Mouse (Mus musculus) intestine, postnatal 0 days (tissue): ENCODE measurements around the gene Rasgef1c. TPM values are rescaled to one million over a fixed set of nuclear protein-coding genes. Genes with fewer than 3 reads are reported as not detected.

Experiments
- ATAC-seq: fragments of 200-750 bp; cut with Nextera tagmentation; 2 replicates; pipeline ENCODE4 v1.8.0; 2017; ENCODE audit warnings: mild to moderate bottlenecking, moderate TSS enrichment, moderate library complexity
- H3K27ac ChIP-seq: fragments of 300-500 bp; sonication (generic); 2 replicates; pipeline ENCODE4 v1.5.1; 2014; ENCODE audit warnings: mild to moderate bottlenecking, low read depth, low read length, moderate library complexity
- H3K27me3 ChIP-seq: fragments of 300-500 bp; sonication (generic); replicated peaks from 2 replicates; pipeline ENCODE4 v1.6.1; 2014; ENCODE audit warnings: low read length, mixed read lengths; ENCODE audit not compliant: control insufficient read depth, insufficient read depth
- H3K36me3 ChIP-seq: fragments of 300-500 bp; sonication (generic); 2 replicates; pipeline ENCODE4 v1.6.1; 2014; ENCODE audit warnings: mild to moderate bottlenecking, moderate library complexity; ENCODE audit not compliant: control insufficient read depth, insufficient read depth
- H3K4me1 ChIP-seq: fragments of 300-500 bp; sonication (generic); replicated peaks from 2 replicates; pipeline ENCODE4 v1.6.1; 2014; ENCODE audit warnings: antibody characterized with exemption, low read length, mixed read lengths; ENCODE audit not compliant: control insufficient read depth, insufficient read depth
- H3K4me2 ChIP-seq: fragments of 300-500 bp; sonication (generic); replicated peaks from 2 replicates; pipeline ENCODE4 v1.6.1; 2014; ENCODE audit warnings: low read depth, mild to moderate bottlenecking, moderate library complexity
- H3K4me3 ChIP-seq: fragments of 300-500 bp; sonication (generic); 2 replicates; pipeline ENCODE4 v1.5.1; 2014; ENCODE audit warnings: low read depth, low read length
- H3K9ac ChIP-seq: fragments of 300-500 bp; sonication (generic); 2 replicates; pipeline ENCODE4 v1.6.1; 2014; ENCODE audit warnings: mild to moderate bottlenecking, low read depth, low read length
- H3K9me3 ChIP-seq: fragments of 300-500 bp; sonication (generic); 2 replicates; pipeline ENCODE4 v1.6.1; 2016; ENCODE audit warnings: mixed run types; ENCODE audit not compliant: control insufficient read depth
- CTCF ChIP-seq: sonication (generic); IDR thresholded peaks from 2 replicates; pipeline ENCODE4 v1.5.1; 2016; ENCODE audit warnings: low read depth, mild to moderate bottlenecking, control low read depth, antibody characterized with exemption, moderate library complexity
- WGBS: fragments of 180-500 bp; shearing (Covaris S2); extraction: QIAGEN DNeasy Blood & Tissue Kit; methylation state at CpG from one replicate; pipeline ENCODE4 v1.1.7; 2014; 5-methylcytosine and 5-hydroxymethylcytosine counted together
- polyA plus RNA-seq: library from polyadenylated mRNA; unstranded; fragments of >200 nt; fragmentation: Nextera tagmentation; extraction: Ambion mirVana; gene quantifications from 2 replicates; pipeline ENCODE4 v1.2.1, GENCODE M21; 2015

The Rasgef1c gene
- polyA plus RNA-seq, 1 experiment from 2014 or later: 0.44 TPM

DNA sequence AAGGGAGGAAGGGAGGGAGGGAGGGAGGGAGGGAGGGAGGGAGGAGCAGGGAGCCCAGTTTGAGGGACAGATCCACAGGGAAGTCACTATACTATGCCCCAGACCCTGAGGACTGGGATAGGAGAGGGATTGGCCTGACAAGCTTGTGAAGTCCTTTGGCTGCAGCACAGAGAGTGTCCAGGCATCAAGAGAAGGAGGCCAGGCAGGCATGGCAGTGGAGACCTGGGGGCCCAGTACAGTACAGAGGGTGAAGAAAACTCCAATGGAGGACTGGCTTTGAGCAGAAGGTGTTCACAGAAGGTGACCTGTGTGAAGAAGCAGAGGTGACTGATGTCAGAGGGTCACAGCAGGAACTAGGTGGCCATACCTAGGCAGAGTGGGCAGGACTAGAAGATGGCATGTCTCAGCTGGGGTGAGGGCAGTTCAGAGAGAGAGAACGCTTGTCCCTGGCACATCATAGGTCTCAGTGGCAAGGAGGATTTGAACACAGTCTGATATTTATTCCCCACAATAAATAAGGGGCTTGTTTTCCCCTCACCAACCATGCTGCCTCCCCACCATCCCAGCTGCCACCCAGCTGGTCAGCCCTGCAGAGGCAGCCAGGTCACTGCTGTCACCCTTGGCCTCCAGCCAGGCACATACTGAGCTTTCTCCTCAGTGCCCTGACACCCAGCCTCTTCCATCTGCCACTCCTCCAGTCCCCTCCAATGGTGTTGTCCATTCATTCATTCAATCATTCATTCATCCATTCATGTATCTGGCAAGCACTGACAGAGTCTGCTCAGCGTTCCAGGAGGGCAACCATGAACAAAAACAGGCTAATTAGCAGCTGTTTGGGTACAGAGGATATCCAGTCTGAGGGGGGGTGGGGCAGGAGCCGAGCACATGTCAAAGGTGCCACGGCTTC is 36.9 kb downstream of the Rasgef1c start:
- Histone ChIP-seq H3K27me3 (no peaks in the 10 kb centered on the region), H3K4me2 (no peak overlapping the region), H3K9ac (no peak overlapping the region), H3K4me1 (no peaks in the 10 kb centered on the region), H3K9me3 (no peaks in the 10 kb centered on the region), H3K27ac (no peak overlapping the region), H3K4me3 (no peak overlapping the region), H3K36me3 (no peaks in the 10 kb centered on the region)
- TF ChIP-seq CTCF: no peak
- WGBS: 61% methylated on average over 4 of the region's 4 CpGs
- no peak for ATAC-seq

DNA sequence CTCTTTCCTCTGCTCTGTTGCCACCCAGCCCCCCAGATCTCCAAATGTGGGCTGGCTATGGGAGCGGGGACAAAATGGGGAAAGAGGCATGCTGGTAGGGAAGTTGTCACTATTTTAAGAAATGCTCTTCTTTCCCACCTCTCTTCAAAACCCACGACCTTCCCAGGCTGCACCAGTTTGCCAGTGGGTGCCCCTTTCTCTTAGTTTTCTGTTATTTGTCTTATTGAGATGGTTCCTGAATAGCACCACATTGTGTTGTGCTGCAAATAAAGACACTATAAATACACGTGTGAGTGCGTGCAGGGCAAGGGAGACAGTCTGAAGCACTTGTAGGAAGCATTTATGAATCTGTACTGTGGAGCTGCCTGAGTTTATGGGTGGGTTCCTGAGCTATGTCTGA is 41.2 kb downstream of the Rasgef1c start:
- no peaks in the 10 kb centered on the region for H3K36me3 ChIP-seq
- no peak overlapping the region for H3K9ac ChIP-seq
- no peak for ATAC-seq
- TF ChIP-seq CTCF: no peak
- H3K4me1 ChIP-seq: no peaks in the 10 kb centered on the region
- no peak overlapping the region for H3K4me2 ChIP-seq
- no peaks in the 10 kb centered on the region for H3K9me3 ChIP-seq
- no peak overlapping the region for H3K27ac ChIP-seq
- H3K4me3 ChIP-seq: no peak overlapping the region
- 68% methylated on average over 4 of the region's 4 CpGs for WGBS
- no peaks in the 10 kb centered on the region for H3K27me3 ChIP-seq

DNA sequence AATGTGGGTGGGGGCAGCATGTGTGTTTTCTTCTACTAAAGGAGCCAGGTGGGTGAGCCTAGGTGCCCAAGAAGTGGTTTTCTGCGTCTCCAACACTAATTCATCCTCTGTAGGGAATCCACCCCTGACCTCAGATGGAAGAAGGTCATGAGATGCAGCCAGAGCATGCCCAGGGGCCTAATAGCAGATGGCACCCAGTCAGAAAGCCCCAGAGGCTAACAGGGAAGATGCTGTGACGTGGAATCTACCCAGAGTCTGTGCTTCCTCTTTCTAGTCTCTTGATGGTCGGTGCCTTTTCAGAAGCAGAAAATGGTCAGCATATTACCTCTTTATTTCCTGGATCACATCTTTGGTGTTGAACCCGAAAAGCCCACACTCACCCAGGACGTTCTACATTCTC is 42.3 kb downstream of the Rasgef1c start:
- Histone ChIP-seq H3K9me3 (no peaks in the 10 kb centered on the region), H3K27ac (no peak overlapping the region)
- WGBS: 80% methylated on average over 5 of the region's 5 CpGs

DNA sequence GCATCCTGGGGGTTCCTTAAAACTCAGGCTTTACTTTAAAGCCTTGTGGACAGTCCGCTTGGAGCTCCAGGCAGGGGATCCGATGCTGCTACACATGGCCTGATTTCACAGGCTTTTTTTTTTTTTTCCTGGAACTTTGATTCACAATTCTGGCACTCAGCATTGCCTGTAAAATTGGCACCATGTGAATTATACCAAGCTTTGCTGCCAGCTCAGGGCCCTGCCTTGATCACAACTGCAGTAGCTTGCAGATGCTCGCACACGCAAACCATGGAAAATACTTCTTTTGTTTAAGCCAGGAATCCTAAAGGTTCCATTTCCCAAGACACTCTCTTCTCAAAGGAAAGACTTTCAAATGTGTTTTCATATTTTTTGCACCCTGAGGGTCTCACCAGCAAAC is 44.1 kb downstream of the Rasgef1c start:
- H3K9ac ChIP-seq: no peak overlapping the region
- WGBS: 89% methylated on average over 4 of the region's 4 CpGs

More for the DNA sequence above, 42.3 kb downstream of the Rasgef1c start:
- no peak for ATAC-seq
- H3K27me3 ChIP-seq: no peaks in the 10 kb centered on the region
- no peaks in the 10 kb centered on the region for H3K4me1 ChIP-seq
- TF ChIP-seq CTCF: no peak
- H3K4me3 ChIP-seq: no peak overlapping the region
- no peaks in the 10 kb centered on the region for H3K36me3 ChIP-seq
- no peak overlapping the region for H3K9ac ChIP-seq
- no peak overlapping the region for H3K4me2 ChIP-seq

DNA sequence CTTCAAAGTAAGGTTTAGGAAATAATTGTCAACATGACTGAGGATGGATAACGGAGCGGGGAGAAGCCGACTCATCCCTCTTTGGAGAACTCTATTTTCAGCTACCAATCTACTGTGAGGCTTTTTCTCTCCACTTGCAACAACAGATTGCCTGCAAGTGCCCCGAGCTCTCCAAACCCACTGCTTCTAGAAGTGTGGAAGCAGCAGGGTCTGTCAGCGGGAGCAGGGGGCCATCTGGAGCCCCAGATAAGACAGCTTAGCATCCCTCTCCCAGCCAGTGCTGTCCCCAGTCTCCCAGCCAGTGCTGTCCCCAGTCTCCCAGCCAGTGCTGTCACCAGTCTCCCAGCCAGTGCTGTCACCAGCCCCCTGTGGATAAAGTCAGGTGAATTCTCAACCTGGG is 48.2 kb downstream of the Rasgef1c start:
- no peaks in the 10 kb centered on the region for H3K9me3 ChIP-seq
- ATAC-seq: no peak
- H3K27me3 ChIP-seq: no peaks in the 10 kb centered on the region
- H3K36me3 ChIP-seq: no peaks in the 10 kb centered on the region
- no peak overlapping the region for H3K4me2 ChIP-seq
- H3K4me1 ChIP-seq: no peaks in the 10 kb centered on the region
- no peak overlapping the region for H3K27ac ChIP-seq
- TF ChIP-seq CTCF: no peak
- H3K9ac ChIP-seq: no peak overlapping the region
- WGBS: 82% methylated on average over 5 of the region's 5 CpGs
- no peak overlapping the region for H3K4me3 ChIP-seq

More for the DNA sequence above, 44.1 kb downstream of the Rasgef1c start:
- Histone ChIP-seq H3K4me1 (no peaks in the 10 kb centered on the region), H3K27ac (no peak overlapping the region), H3K27me3 (no peaks in the 10 kb centered on the region), H3K36me3 (no peaks in the 10 kb centered on the region), H3K4me2 (no peak overlapping the region), H3K4me3 (no peak overlapping the region), H3K9me3 (no peaks in the 10 kb centered on the region)
- no peak for TF ChIP-seq CTCF
- no peak for ATAC-seq

DNA sequence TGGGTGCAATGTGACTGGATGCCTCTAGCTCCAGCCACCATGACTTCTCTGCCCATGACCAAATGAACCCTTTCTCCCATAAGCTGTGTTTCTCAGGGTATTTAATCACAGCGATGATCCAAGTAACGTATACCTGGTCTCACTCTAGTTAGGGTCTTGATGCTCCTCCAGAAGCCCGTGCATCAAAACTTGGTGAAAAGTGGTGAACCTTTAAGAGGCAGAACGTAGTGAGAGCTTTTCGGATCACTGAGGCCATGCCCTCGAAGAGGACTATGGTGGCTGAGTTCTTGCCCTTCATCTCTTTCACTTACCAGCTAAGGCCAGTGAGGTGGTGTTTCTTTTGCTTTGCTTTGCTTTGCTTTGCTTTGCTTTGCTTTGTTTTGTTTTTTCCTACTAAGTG is 52.0 kb downstream of the Rasgef1c start:
- no peak for TF ChIP-seq CTCF
- no peak for ATAC-seq
- Histone ChIP-seq H3K9me3 (no peaks in the 10 kb centered on the region), H3K4me2 (no peak overlapping the region), H3K27ac (no peak overlapping the region), H3K36me3 (no peaks in the 10 kb centered on the region), H3K27me3 (no peaks in the 10 kb centered on the region), H3K9ac (no peak overlapping the region), H3K4me1 (no peaks in the 10 kb centered on the region), H3K4me3 (no peak overlapping the region)
- WGBS: 96% methylated on average over 6 of the region's 6 CpGs
